23 mouse cellular contexts compared by ENCODE assay signal in the genomic region with DNA sequence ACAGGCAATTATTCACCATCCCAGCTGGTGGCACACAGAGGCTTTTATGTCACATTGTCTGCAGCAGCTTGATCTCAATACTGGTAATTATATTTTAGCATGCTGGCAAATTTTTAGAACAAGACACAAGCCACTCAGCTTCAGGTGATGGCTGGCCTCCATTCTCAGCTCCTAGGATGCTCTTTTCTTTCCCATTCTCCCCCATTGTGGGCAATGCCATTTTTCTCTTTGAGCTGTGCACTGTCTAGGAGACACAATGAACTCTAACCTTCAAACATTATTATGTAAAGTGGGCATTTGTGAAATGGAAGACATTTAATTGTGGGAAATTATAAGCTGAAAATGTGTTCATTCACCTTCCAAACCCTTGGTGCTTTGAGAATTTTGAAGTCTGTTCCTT.
DNase-seq lines count a peak whose midpoint lies in the region; ATAC-seq lines count a peak whose summit lies in the region.
"Had no signal": no experiment of that assay in that cellular context is flagged by ENCODE, and none has a peak within 500 bp of the region (broad histone marks: within the 10 kb centered on the region; RNA-seq: fewer than 3 reads in every experiment).

No protein-coding gene starts in this region.

- no peaks in the 10 kb centered on the region for H3K36me3 ChIP-seq in forebrain, embryonic 15.5 days
- H3K36me3 ChIP-seq in forebrain, embryonic 13.5 days (ENCODE audit: poor library complexity, severe bottlenecking) = no peaks in the 10 kb centered on the region
- H3K36me3 ChIP-seq in hindbrain, embryonic 12.5 days = no peaks in the 10 kb centered on the region
- no peaks in the 10 kb centered on the region for H3K36me3 ChIP-seq in hindbrain, embryonic 16.5 days (ENCODE audit: control insufficient read depth, insufficient read depth, low read length)
- no peaks in the 10 kb centered on the region for H3K36me3 ChIP-seq in midbrain, embryonic 15.5 days (replicated peaks)
- H3K36me3 ChIP-seq in midbrain, embryonic 14.5 days (ENCODE audit: control insufficient read depth, insufficient read depth, low read length) = no peaks in the 10 kb centered on the region
- H3K36me3 ChIP-seq: embryonic facial prominence, embryonic 13.5 days; G1E; heart, embryonic 15.5 days; intestine, embryonic 15.5 days had no signal

- H3K27me3 ChIP-seq in forebrain, embryonic 15.5 days = no peaks in the 10 kb centered on the region
- H3K27me3 ChIP-seq in forebrain, embryonic 13.5 days = no peaks in the 10 kb centered on the region
- H3K27me3 ChIP-seq in hindbrain, embryonic 12.5 days = peaks cover 15% of the 10 kb centered on the region; the same call in 1 of the 2 replicates
- no peaks in the 10 kb centered on the region; the same call in 1 of the 2 replicates for H3K27me3 ChIP-seq in hindbrain, embryonic 16.5 days (replicated peaks; ENCODE audit: control insufficient read depth, insufficient read depth, low read length)
- no peaks in the 10 kb centered on the region for H3K27me3 ChIP-seq in midbrain, embryonic 15.5 days (replicated peaks)
- no peaks in the 10 kb centered on the region for H3K27me3 ChIP-seq in midbrain, embryonic 14.5 days (ENCODE audit: control insufficient read depth, insufficient read depth, low read length)
- H3K27me3 ChIP-seq: embryonic facial prominence, embryonic 13.5 days; heart, embryonic 15.5 days; intestine, embryonic 15.5 days had no signal

- no peak overlapping the region for H3K9ac ChIP-seq in forebrain, embryonic 15.5 days (replicated peaks)
- no peak overlapping the region for H3K9ac ChIP-seq in forebrain, embryonic 13.5 days
- H3K9ac ChIP-seq in hindbrain, embryonic 12.5 days = no peak overlapping the region
- H3K9ac ChIP-seq in hindbrain, embryonic 16.5 days (ENCODE audit: low read depth, low read length) = no peak overlapping the region
- no peak overlapping the region for H3K9ac ChIP-seq in midbrain, embryonic 15.5 days
- no peak overlapping the region for H3K9ac ChIP-seq in midbrain, embryonic 14.5 days (replicated peaks; ENCODE audit: low read length)
- H3K9ac ChIP-seq: embryonic facial prominence, embryonic 13.5 days; heart, embryonic 15.5 days; intestine, embryonic 15.5 days had no signal

- 0 out of 2 replicates have a peak, but pooled peaks have one; percentile 16 for ATAC-seq in forebrain, embryonic 15.5 days (replicated peaks)
- no peak for ATAC-seq in forebrain, embryonic 13.5 days
- 0 out of 2 replicates have a peak, but pooled peaks have one; percentile 60 for ATAC-seq in hindbrain, embryonic 12.5 days (ENCODE audit: low FRiP score)
- ATAC-seq in hindbrain, embryonic 16.5 days = no peak
- ATAC-seq in midbrain, embryonic 15.5 days (replicated peaks) = 0 out of 2 replicates have a peak, but pooled peaks have one; percentile 63
- no peak for ATAC-seq in midbrain, embryonic 14.5 days (ENCODE audit: low FRiP score, low TSS enrichment)
- ATAC-seq: CD4-positive, CD25-positive, alpha-beta regulatory T cell, adult 4 months; intestine, embryonic 15.5 days had no signal

- H3K4me1 ChIP-seq in forebrain, embryonic 15.5 days = no peaks in the 10 kb centered on the region
- H3K4me1 ChIP-seq in forebrain, embryonic 13.5 days = no peaks in the 10 kb centered on the region
- peaks cover 5% of the 10 kb centered on the region; the same call in 1 of the 2 replicates for H3K4me1 ChIP-seq in hindbrain, embryonic 12.5 days
- H3K4me1 ChIP-seq in hindbrain, embryonic 16.5 days (ENCODE audit: control insufficient read depth, insufficient read depth, low read depth, low read length) = no peaks in the 10 kb centered on the region
- no peaks in the 10 kb centered on the region for H3K4me1 ChIP-seq in midbrain, embryonic 15.5 days
- no peaks in the 10 kb centered on the region for H3K4me1 ChIP-seq in midbrain, embryonic 14.5 days (ENCODE audit: control insufficient read depth, insufficient read depth, low read length)
- H3K4me1 ChIP-seq: heart, embryonic 15.5 days; intestine, embryonic 15.5 days had no signal

- no peak overlapping the region for H3K27ac ChIP-seq in forebrain, embryonic 15.5 days (replicated peaks)
- H3K27ac ChIP-seq in forebrain, embryonic 13.5 days = no peak overlapping the region
- no peak overlapping the region for H3K27ac ChIP-seq in hindbrain, embryonic 12.5 days
- H3K27ac ChIP-seq in hindbrain, embryonic 16.5 days (ENCODE audit: low read depth, low read length) = no peak overlapping the region
- H3K27ac ChIP-seq in midbrain, embryonic 15.5 days = no peak overlapping the region
- no peak overlapping the region for H3K27ac ChIP-seq in midbrain, embryonic 14.5 days (replicated peaks; ENCODE audit: low read depth, low read length)
- H3K27ac ChIP-seq: embryonic facial prominence, embryonic 13.5 days; heart, adult 2 months; heart, embryonic 15.5 days; intestine, embryonic 15.5 days had no signal

- no peaks in the 10 kb centered on the region for H3K9me3 ChIP-seq in forebrain, embryonic 15.5 days
- no peaks in the 10 kb centered on the region; the same call in 1 of the 2 replicates for H3K9me3 ChIP-seq in forebrain, embryonic 13.5 days (replicated peaks)
- no peaks in the 10 kb centered on the region for H3K9me3 ChIP-seq in hindbrain, embryonic 12.5 days (replicated peaks)
- no peaks in the 10 kb centered on the region for H3K9me3 ChIP-seq in hindbrain, embryonic 16.5 days (ENCODE audit: control insufficient read depth, low read length)
- H3K9me3 ChIP-seq in midbrain, embryonic 15.5 days = no peaks in the 10 kb centered on the region
- H3K9me3 ChIP-seq in midbrain, embryonic 14.5 days (ENCODE audit: control insufficient read depth, low read length) = no peaks in the 10 kb centered on the region
- H3K9me3 ChIP-seq: embryonic facial prominence, embryonic 13.5 days; heart, embryonic 15.5 days; intestine, embryonic 15.5 days had no signal

- no peak overlapping the region for H3K4me3 ChIP-seq in forebrain, embryonic 15.5 days
- no peak overlapping the region for H3K4me3 ChIP-seq in forebrain, embryonic 13.5 days
- H3K4me3 ChIP-seq in hindbrain, embryonic 12.5 days = no peak overlapping the region
- H3K4me3 ChIP-seq in hindbrain, embryonic 16.5 days (ENCODE audit: low read length) = no peak overlapping the region
- no peak overlapping the region for H3K4me3 ChIP-seq in midbrain, embryonic 15.5 days
- no peak overlapping the region for H3K4me3 ChIP-seq in midbrain, embryonic 14.5 days (replicated peaks; ENCODE audit: low read depth, low read length)
- H3K4me3 ChIP-seq: embryonic facial prominence, embryonic 13.5 days; heart, adult 2 months; heart, embryonic 15.5 days; intestine, embryonic 15.5 days had no signal

- DNase-seq in embryo, embryonic 10.5 days (ENCODE audit: low spot score) = peak; percentile 18
- DNase-seq in embryo, embryonic 10 days (ENCODE audit: low spot score) = no peak
- no peak for DNase-seq in midbrain, embryonic 14.5 days
- DNase-seq: adrenal gland, adult 8-10 months; adrenal gland, postnatal 36 days; B cell, adult 2 months; cerebellum, adult 11 months; cerebellum, adult 8-10 months; cerebellum, postnatal 14 days; gastrocnemius, postnatal 10 days; heart, adult 2 months; kidney, adult 18-20 months had no signal

- no peak overlapping the region for H3K4me2 ChIP-seq in forebrain, embryonic 15.5 days (replicated peaks)
- no peak overlapping the region for H3K4me2 ChIP-seq in forebrain, embryonic 13.5 days
- H3K4me2 ChIP-seq in hindbrain, embryonic 12.5 days (replicated peaks) = no peak overlapping the region
- H3K4me2 ChIP-seq in hindbrain, embryonic 16.5 days (ENCODE audit: low read length) = no peak overlapping the region
- no peak overlapping the region for H3K4me2 ChIP-seq in midbrain, embryonic 15.5 days
- no peak overlapping the region for H3K4me2 ChIP-seq in midbrain, embryonic 14.5 days (ENCODE audit: low read length)
- H3K4me2 ChIP-seq: embryonic facial prominence, embryonic 13.5 days; heart, embryonic 11.5 days; heart, embryonic 15.5 days; intestine, embryonic 15.5 days had no signal

Comparison
In these comparisons a context has a peak if more than half of its experiments do, and no peak if none do; other contexts are left out.
1. ATAC-seq: peak in forebrain, embryonic 15.5 days (single experiment), hindbrain, embryonic 12.5 days (single experiment) and midbrain, embryonic 15.5 days (single experiment); none in forebrain, embryonic 13.5 days (single experiment), hindbrain, embryonic 16.5 days (single experiment) and midbrain, embryonic 14.5 days (single experiment).